Mouse (Mus musculus): ENCODE data around the gene Ccdc47.
A peak's percentile ranks its signal among the peaks of the same experiment; 100 is the strongest.
"Not testable (repeated sequence)": the region's sequence is repeated elsewhere in the genome, so short reads cannot be mapped to it uniquely, and the experiment has no call there.

Gene Ccdc47

GRCm38 (mm10) chr11:106215927-106216729, at the start of gene Ccdc47:
Gene Ccdc47 (minus strand): TSS chr11:106216344.
- peak; percentile 99 for DNase-seq (ENCODE audit: extremely low read depth, insufficient read length, low spot score)

GRCm38 (mm10) chr11:106265570-106265969, 49.4 kb upstream of the Ccdc47 start:
- no peak for DNase-seq (ENCODE audit: extremely low read depth, insufficient read length, low spot score)

GRCm38 (mm10) chr11:106264988-106265387, 48.8 kb upstream of the Ccdc47 start:
- DNase-seq (ENCODE audit: extremely low read depth, insufficient read length, low spot score), result no peak

DNA sequence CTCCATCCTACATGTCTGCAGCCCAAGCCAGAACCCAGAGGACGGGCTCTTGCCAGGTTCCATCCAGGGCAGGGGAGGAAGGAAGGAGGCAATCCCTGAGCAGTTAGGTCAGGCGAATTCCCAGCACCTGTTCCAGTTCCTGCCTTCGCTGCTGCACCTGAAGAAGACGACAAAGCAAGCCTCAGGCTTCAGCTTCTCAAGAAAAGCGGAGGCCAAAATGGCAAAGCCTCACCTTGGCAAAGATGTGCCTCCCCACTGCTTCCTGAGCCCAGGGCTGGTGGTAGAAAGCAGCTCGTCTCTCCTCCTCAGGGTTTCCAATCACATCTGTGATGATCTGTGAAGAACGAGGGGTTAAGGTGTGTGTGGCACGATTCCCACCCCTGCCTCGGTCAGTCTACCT, 47.8 kb upstream of the Ccdc47 start:
- no peak for DNase-seq (ENCODE audit: extremely low read depth, insufficient read length, low spot score)

DNA sequence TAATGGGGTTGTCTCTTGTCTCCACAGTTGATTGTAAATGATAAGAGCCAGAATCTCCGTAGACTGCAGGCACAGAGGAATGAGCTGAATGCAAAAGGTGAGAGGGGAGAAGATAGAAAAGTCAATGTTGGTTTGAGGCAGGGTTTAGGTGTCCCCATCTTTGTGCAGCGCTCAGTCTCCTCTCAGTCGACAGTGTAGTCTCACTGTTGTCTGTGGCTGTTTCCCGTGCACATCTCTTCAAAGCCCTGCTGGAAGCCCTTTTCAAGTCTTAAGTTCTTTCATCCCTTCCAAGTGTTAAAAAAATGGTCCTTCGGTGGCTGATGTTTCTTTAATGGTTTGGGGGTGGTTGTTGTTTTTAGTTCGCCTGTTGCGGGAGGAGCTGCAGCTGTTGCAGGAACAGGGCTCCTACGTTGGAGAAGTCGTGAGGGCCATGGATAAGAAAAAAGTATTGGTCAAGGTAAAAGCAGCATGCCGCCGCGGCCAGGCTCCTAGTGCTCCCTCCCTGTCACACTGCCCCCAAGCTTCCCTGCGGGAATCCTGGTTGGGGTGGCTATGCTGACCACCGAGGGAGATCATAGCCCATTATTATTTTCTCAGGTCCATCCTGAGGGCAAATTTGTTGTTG, 44.8 kb upstream of the Ccdc47 start:
- DNase-seq (ENCODE audit: extremely low read depth, insufficient read length, low spot score), result no peak

DNA sequence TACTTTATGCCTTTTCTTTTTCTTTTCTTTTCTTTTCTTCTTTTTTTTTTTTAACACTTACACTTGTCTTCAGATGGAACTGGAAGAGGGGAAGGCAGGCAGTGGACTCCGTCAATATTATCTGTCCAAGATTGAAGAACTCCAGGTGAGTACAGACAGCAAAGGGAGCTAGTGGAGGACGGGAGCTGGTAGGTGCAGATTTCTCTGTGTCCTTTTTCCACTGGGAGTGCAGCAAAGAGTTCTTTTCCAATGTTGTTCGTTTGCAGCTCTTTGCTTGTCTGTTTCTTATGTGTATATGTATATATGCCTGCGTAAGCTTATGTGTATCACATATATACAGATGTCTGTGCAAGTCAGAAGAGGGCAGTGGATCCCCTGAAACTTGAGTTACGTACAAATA, 40.6 kb upstream of the Ccdc47 start:
- DNase-seq (ENCODE audit: extremely low read depth, insufficient read length, low spot score), result no peak

- peak; percentile 91 for DNase-seq (ENCODE audit: extremely low read depth, insufficient read length, low spot score)
Measured at GRCm38 (mm10) chr11:106255685-106256451, 39.7 kb upstream of the Ccdc47 start, which contains the start of the genes Ftsj3 and Psmc5. Gene Ftsj3 (minus strand): TSS chr11:106256079. Gene Psmc5 (plus strand): TSS chr11:106256154.

- DNase-seq (ENCODE audit: extremely low read depth, insufficient read length, low spot score), result no peak
Measured at GRCm38 (mm10) chr11:106255174-106255573, 39.0 kb upstream of the Ccdc47 start.

GRCm38 (mm10) chr11:106254767-106255166, 38.6 kb upstream of the Ccdc47 start:
- no peak for DNase-seq (ENCODE audit: extremely low read depth, insufficient read length, low spot score)

- DNase-seq (ENCODE audit: extremely low read depth, insufficient read length, low spot score), result no peak
Measured at GRCm38 (mm10) chr11:106249326-106249725, 33.2 kb upstream of the Ccdc47 start.

DNA sequence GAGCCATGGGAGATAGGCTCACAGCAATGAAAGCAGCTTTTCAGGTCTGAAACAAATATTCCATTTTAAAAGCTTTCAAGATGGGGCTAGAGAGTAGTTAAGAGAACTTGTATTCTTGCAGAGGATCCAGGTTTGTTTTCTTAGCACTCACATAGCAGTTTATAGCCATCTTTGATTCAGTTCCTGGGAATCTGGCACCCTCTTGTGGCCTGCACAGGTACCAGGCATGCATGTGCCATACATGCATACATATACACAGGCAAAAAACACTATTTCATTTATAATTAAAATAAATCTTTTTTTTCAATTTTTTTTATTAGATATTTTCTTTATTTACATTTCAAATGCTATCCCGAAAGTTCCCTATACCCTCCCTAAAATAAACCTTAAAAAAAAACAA, 30.7 kb upstream of the Ccdc47 start:
- DNase-seq (ENCODE audit: extremely low read depth, insufficient read length, low spot score), result no peak

DNA sequence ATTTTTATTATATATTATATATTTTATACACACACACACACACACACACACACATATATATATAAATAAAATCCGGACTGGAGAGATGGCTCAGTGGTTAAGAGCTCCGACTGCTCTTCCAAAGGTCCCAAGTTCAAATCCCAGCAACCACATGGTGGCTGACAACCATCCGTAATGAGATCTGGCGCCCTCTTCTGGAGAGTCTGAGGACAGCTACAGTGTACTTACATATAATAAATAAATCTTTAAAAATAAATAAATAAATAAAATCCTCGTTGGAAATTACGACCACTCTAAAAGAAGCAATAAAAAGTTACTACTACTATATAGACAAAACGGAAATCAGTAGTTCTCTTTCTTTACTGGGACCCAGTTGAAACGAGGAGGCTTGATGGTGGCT, 17.8 kb upstream of the Ccdc47 start:
- DNase-seq (ENCODE audit: extremely low read depth, insufficient read length, low spot score), result not testable (repeated sequence)

DNA sequence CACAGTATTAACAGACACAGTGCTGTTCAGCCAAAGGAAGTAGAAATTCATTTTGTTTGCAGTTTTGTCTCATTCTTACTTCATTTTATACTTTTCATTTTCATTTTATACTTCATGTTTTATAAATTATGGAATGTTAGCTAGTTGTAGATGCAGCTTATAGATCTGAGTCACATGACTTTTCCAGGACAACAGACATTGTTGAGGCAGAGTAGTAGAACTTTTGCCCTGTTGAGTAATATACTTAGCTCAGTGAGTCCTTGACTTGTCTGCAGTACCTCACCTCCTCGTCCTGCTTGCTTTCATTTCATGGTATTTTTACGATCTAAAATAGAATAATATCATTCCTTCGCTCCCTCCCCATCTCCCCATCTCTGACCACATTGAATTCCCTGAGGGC, 4.5 kb upstream of the Ccdc47 start:
- DNase-seq (ENCODE audit: extremely low read depth, insufficient read length, low spot score), result no peak

DNA sequence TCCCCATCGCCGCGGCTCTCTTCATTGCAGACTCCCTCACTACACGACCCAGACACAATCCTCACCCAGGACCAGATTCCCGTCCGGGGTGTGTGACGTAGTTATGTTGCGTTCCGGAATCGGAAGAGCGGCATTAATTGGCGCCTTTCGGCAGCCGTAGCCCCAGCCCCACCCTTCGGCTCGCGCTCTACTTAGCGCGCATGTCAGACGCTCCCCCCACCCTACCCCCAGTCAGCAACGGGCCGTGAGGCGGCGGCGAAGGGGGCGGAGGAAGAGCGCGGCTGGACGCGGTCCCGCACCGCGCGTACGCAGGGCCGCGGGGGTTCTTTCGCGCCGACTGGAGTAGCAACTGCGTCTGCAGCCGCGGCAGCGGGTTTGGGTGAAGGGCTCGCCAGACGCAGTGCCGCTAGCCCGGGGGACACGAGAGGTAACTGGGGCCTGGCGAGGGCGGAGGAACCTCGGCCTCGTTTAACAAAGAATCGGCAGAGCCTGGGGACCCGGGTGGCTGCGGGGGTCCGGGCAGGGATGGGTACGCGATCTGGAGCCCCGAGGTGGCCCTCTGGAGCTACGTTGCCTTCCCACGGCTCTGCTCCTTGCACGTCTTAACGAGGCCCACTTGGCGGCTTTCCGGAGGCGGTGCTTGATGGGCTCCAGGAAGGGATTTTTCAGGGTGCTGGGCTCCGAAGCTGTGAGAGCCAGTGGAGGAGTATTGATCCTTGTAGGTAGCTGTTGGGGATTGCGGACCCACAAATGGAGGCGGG, 766 bp upstream of the Ccdc47 start, which contains the start of gene Ddx42:
Ddx42 (plus strand) TSS at position 197 of the 761 bp plus-strand sequence.
- peak; percentile 97 for DNase-seq (ENCODE audit: extremely low read depth, insufficient read length, low spot score)

DNA sequence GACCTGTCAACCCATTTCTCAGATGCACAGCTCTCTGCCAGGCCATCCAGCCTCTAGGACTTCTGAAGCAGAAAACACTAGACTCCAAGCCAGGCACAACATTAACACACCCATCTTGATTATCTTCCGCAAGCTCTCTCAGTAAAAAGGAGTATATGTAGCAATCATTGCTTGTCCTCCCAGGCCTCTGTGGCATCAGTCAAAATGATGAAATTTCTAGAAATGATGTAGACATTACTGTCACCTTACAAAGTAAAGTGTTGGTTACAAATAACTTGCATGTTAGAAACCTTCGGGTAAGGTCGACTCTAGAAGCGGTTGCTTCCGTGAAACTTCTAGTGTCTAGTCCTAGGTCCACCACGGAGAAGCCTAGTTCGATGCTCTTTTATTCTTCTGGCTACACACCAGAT, 689 bp downstream of the Ccdc47 start:
- no peak for DNase-seq (ENCODE audit: extremely low read depth, insufficient read length, low spot score)

DNA sequence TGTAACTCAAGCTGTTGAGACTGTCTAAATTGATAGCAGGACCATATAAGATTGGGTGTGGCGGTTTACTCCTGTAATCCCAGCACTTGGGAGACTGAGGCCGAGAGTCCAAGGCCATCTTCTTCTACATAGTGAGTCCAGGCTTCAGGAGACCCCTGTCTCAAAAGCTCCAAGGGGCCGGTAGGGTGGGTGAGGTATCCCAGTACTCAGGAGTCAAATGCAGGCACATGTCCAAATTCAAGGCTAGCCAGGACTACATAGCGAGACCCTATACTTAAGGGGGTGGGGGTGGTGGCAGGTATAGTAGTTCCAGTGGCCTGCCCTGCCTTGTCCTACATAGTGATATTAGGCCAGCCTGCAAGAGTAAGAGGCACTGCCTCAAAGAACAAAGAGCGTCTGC, 1.3 kb downstream of the Ccdc47 start:
- no peak for DNase-seq (ENCODE audit: extremely low read depth, insufficient read length, low spot score)

- no peak for DNase-seq (ENCODE audit: extremely low read depth, insufficient read length, low spot score)
Measured at GRCm38 (mm10) chr11:106212771-106213170, 3.4 kb downstream of the Ccdc47 start.

DNA sequence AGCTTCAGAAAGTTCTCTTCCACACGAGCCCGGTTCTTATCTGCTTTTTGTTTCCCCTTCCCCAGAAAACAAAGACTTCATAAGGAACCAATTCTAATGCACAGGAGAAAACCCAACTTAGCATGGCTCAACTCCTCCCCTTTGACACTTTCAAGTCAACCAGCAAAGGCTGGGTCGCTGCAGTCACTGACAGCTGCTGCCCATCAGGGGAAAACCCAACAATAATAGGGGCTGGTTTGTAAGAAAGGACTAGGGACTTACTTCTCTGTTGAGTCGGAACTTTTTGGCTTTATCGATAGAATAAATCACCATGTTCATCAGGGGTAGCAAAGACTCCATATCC, 14.1 kb downstream of the Ccdc47 start, which contains the start of gene Strada:
Strada (minus strand) TSS at position 46 of the 343 bp plus-strand sequence.
- no peak for DNase-seq (ENCODE audit: extremely low read depth, insufficient read length, low spot score)

GRCm38 (mm10) chr11:106201337-106202122, 14.6 kb downstream of the Ccdc47 start:
- DNase-seq (ENCODE audit: extremely low read depth, insufficient read length, low spot score), result no peak

DNA sequence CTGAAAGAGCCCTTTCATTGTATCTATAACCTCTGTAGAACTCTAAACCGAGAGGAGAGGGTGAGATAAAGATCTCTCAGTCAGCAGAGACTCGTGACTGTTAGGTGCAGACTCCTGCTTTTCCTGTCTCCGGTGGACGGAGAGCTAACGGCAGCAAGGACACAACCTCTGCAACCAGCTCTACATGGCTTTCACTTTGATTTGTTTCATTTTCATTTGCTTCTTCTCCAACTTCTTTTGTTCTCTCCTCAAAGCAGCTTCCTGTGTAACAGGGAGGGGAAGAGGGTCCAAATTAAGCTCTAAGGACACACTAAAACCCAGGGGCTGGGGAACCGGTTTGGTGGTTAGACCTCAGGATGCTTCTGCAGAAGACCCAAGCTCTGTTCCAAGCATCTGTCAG, 15.4 kb downstream of the Ccdc47 start:
- DNase-seq (ENCODE audit: extremely low read depth, insufficient read length, low spot score), result no peak

All from 3134 (cell line).